Mouse (Mus musculus): ENCODE data around the gene Slco1a5.
"Not testable (repeated sequence)": the region's sequence is repeated elsewhere in the genome, so short reads cannot be mapped to it uniquely, and the experiment has no call there.

Slco1a5 gene

DNA sequence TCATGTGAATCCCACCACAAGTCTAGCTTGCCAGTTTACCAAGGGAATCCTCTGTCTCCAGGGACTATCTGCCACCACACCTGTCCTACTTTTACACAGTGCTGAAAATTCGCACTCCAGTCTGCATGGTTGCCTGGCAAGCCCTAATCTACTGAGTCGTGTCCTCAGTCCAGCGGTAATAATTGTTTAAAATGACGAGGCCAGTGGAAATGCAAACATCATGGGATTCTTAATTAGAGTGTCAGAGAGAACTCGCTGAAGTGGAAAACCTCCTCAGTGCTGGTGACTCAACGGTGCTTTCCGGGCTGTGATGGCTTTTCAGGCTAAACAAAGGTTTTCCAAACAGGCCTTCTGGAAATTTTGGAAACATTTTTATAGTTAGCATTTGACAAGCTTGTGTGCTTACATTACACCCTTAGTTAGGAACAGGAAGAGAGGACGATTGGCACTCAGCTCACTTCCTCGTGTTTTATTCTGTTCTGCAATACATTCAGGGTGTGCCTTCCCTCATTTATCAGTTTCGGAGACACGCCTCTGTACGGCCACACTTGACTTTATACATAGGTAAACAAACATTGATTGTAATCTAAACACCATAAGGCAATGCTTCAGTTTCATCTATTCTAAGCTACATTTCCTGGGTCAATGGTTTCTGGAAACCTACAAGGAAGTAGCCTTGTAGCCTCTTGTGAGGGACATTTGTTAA is 33.2 kb downstream of the Slco1a5 start:
- DNase-seq = no peak

DNA sequence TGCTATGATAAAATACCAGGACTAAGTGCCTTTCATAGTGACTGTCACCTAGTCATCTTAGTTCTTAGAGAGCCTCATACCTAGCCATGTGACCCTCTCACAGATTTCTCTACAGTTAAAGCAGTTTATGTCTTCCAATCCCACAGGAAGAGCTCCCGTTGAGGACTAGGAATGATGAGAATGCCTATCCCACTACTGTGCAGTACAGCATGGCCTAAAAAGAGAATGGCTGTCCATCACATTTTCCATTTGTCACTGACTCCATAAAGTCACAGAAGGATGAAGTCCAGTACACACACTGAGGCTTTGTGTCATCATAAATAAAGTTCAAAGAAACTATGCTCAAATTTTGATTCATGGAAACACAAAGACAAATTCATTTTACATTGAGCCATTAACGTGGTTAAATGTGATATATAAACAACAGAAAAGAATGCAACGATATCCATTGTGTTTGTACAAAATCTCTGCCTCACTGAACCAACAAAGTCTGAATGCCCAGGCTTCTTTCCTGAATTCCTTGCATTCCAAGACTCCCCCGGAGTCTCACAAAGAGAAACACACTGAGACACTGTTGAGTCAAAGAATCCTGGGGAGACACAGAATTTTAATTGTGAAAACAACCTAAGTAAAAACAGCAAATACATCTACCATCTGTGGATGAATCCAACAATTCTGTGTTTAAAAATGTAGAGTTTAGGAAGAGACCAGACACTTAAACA is 46.9 kb downstream of the Slco1a5 start:
- no peak for DNase-seq

DNA sequence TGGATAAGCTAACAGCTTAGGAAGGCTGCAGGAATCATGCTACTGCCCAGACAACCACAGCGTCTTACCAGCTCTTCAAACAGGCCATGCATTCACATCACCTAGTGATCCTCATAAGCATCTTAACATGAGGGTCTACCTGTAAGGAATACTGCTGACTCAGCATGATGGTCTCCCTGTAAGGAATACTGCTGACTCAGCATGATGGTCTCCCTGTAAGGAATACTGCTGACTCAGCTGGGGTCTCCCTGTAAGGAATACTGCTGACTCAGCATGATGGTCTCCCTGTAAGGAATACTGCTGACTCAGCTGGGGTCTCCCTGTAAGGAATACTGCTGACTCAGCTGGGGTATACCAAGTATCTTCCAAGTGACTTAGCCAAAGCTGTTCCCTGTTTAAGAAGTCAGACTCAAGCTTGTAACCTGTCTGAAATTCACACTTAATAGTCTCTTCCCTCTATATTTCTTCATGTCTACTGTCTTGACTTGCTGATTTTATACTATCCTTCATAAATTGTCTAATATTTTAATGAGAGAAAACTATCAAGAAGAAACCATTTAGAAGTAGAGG is 72.0 kb downstream of the Slco1a5 start:
- not testable (repeated sequence) for DNase-seq

DNA sequence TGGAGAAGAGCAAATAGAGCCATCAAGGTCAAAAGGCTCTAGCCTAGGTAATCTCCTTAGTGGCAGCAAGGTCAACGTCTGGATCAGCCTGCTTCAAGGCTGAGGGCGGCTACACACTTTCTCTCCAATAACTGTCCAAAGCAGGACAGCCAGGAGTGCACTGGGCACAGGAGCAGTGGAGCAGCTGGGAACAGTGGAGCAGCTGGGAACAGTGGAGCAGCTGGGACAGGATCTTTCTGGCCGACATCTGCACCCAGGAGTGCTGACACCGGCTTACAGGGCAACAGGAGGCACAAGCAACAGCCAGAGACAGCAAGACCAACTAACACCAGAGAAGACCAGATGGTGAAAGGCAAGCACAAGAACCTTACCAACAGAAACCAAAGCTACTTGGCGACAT is 77.7 kb downstream of the Slco1a5 start:
- DNase-seq = no peak

DNA sequence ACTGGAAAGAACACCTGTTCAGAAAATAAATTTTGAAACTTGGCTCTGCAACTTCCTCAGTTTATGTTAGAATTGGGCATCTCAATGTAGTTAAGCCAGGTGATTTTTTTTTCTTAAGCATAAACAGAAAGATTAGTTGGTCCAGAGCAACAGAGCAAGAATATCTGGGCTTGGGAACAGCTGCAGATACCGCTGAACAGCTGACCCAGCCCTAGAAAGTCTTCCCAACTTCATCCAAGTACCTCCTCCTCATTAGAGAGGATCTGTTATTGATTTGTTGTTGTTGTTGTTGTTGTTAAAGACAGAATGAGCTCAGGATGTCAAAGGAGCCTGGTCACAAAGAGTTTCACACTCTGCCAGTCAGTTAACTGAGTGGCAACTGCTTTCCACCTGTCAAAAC is 83.3 kb downstream of the Slco1a5 start:
- no peak for DNase-seq

DNA sequence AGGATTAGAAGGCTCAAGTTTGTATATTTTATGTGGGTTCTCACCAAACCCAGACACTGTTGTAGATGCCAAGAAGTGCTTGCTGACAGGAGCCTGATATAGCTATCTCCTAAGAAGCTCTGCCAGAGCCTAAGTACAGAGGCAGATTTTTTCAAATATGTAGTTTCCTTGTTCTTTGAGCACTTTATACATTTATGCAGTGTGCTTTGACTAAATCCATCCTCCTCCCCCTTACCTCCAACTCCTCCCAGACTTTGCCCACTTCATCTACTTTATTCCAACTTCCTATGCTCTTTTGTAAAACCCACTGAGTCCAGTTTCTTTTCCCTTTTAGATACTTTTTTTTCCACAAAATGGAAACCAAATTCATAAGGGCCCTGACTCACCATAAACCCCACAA is 102.6 kb downstream of the Slco1a5 start:
- DNase-seq = no peak

DNA sequence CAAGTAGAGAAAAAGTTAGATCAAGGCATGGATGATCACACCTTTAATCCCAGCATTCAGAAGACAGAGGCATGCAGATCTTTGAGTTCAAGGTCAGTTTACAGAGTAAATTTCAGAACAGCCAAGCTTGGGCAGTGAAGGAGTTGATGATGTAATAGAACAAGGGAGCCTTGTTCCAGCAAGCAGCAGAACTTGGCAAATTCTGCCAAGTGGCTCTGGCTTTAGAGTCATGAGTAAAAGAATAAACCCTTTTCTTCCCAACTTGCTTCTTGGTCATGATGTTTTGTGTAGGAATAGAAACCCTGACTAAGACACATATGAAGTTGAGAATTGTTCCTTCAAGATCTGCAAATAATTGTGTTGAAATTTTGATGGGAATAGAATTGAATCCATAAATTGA is 111.0 kb downstream of the Slco1a5 start:
- DNase-seq = no peak

DNA sequence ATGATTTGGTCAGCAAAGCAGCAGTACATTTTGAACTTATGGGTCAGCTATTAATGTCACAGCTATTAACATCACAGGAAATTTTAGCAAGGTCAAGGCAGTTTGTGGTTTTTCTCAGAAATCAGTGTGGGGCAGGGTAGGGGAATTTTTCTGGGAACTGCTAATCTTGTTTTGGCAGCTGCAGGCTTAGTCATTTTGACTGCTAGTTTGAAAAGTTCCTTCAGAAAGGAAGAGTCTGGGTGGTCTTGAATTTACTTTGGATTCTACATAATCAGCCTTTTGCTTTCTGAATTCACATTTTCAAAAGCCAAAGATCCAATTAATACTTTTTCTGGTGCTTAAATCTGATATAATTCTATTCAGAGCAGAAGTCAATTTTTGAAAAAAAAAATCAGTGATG is 113.0 kb downstream of the Slco1a5 start:
- no peak for DNase-seq

DNA sequence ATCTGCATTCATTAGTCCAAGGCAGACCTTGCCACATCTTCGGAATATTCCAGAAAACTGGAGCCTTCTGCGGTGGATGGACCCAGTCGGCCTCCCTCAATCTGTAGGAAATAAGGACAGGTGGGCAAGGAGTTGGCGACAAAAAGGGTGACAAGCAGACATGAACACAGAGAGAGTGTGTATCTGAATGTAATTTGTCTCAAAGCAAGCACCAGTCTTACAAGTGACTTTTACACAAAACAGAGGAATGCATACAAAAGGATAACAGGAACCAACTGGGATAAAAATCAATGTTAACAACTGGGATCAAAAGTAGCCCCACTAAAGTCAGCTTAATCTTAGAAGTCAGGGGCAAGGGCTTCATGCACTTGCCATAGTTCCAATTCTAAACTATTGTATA is 114.4 kb downstream of the Slco1a5 start, which contains the start of gene Slco1a6:
Gene Slco1a6, minus strand, starts transcription at position 101 of the 400 bp plus-strand sequence.
- no peak for DNase-seq

DNA sequence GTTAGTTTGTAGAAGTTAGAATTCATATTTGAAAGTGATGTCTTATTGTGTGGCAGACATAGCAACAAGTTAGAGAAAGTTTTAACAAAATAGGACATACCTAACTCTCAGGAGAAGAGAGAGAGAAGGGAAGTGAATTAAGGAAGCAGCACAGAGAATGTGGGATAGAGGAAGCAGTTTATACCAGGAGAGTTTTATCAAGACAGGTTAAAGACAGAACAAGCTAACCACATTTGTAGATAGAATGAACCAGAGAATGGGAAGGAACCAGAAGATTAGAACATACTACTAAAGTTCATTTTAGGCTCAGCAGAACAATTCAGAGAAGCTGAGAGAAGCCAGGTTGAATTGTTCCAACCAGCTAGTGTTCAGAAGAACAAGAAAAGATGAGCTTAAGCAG is 122.3 kb downstream of the Slco1a5 start:
- no peak for DNase-seq

DNA sequence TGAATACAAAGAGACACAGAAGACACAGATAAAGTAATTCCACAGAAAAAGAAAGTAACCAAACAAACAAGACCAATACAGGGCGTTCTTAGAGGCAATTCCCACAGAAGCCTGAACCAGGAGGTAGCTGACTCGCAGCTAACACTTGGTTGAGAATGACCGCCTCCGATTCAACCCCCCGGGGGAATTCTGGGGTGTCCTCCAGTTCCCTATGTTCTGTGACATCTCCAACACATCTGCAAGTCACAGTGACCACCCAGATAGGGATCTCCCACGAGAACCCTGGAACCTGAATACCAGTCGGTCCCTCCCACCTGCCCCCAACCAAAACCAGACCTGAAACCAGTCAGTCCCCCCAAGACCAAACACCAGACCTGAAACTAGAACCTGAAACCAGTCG is 128.5 kb downstream of the Slco1a5 start:
- DNase-seq = peak; percentile 68

DNA sequence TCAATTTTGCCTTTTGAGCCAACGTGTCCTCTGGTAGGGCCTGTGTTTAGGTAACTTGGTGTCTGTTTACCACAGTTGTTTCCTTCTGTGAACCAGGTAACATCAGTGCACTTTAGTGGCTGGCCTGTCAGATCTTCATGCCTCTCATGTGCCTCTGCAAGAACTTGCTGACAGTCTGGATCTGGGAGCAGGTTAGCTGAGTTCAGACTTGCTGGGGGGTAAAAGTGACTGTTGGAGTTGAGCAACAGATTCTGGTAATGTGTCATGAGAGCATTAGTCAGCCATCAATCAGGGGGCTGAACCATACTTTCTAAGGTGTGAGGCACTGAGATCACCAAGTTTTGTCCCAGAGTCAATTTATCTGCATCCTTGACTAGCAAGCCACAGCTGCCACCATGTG is 130.8 kb downstream of the Slco1a5 start:
- peak; percentile 71 for DNase-seq

DNA sequence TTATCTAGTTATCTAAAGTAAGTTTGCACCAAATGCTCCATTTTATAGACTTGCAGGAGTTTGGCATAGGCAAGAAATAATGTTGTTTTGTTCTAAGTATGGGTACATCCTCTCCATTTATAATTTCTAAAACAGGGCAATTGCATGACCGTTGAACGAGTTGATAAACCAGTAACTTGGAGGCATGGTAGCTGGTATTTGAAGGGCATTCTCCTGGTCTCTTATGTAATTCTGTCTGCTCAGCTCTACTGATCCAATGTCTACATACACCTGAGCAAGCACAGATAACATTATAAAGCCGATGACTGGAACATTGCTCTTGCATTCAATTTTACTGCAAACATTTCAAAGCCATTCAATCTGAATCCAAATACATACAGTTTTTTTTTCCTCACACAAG is 135.4 kb downstream of the Slco1a5 start:
- no peak for DNase-seq

DNA sequence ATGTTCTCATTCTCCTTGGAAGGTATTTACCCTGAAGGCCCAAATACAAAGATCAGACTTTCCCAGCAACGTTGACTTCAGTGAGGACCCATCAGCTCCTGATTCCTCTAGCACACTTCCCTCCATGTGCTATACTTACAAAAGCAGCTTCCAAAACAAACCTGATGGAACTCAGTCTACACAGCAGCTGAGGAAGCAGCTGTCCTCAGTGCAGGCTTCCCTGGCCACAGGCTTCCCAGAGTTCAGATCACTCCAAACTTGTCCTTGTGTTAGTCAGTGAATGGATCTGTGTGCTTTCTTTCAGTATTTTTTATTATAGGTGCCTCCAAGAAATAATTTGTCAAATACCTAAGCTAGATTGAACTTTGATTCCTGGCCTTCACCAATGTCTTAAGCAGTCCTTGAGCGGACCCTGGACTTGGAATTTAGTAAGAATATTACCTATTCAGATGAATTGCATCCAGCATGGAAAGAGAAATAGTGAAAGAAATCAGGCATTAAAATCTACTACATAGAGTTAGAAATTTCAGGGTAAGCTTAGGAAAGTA is 136.8 kb downstream of the Slco1a5 start:
- DNase-seq = no peak
